Mouse (Mus musculus) G1E (cell line): ENCODE results near the gene Cpne8.

Experiments
- CTCF ChIP-seq: IDR thresholded peaks from 2 replicates; pipeline ENCODE4 v1.5.1; 2012; ENCODE audit warnings: low read depth, low read length, inconsistent platforms, mixed read lengths
- GATA1 ChIP-seq: IDR thresholded peaks from 2 replicates; pipeline ENCODE4 v1.6.1; 2012; ENCODE audit warnings: borderline replicate concordance, low read length, inconsistent platforms, mixed read lengths
- POLR2AphosphoS5 ChIP-seq: IDR thresholded peaks from 2 replicates; pipeline ENCODE4 v1.6.1; 2012; ENCODE audit warnings: low read depth, low read length, inconsistent platforms; ENCODE audit not compliant: insufficient replicate concordance
- TAL1 ChIP-seq: conservative IDR thresholded peaks from 2 replicates; pipeline ENCODE4 v1.6.1; 2012; ENCODE audit warnings: low read depth, low read length, inconsistent platforms, mixed read lengths

DNA sequence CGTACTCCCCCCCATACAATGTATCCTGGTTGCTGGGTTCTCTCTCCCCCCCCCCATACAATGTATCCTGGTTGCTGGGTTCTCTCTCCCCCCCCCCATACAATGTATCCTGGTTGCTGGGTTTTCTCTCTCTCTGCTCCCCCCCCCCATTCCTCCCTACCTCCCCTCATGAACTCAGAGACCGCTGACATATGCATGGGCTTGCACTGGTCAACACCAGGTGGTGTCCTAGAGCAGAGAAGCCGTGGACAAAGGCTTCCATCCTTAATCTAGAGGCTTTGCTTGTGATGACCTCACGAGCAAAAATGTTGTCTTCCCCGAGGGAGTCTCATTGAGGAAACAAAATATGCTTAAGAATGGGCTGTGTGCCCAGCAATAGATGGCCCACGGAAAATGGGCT lies 187.7 kb downstream of the Cpne8 start:
- TF ChIP-seq CTCF (no peak), TAL1 (no peak), POLR2AphosphoS5 (no peak), GATA1 (no peak)
